Mouse (Mus musculus) heart, embryonic 15.5 days (tissue): Measurements from ENCODE around the gene Auts2. TPM values are rescaled to one million over a fixed set of nuclear protein-coding genes. Genes with fewer than 3 reads are reported as not detected.

Experiments
- ATAC-seq: fragments of 200-750 bp; cut with Nextera tagmentation; replicated peaks from 2 replicates; pipeline ENCODE4 v1.8.0; 2017; ENCODE audit warnings: low read depth, moderate TSS enrichment; ENCODE audit not compliant: insufficient number of reproducible peaks, insufficient read depth, low FRiP score
- H3K27ac ChIP-seq: fragments of 300-500 bp; sonication (generic); 2 replicates; pipeline ENCODE4 v1.5.1; 2015; ENCODE audit warnings: mild to moderate bottlenecking, inconsistent platforms
- H3K27me3 ChIP-seq: fragments of 300-500 bp; sonication (generic); 2 replicates; pipeline ENCODE4 v1.6.1; 2015; ENCODE audit warnings: inconsistent platforms
- H3K36me3 ChIP-seq: fragments of 300-500 bp; sonication (generic); 2 replicates; pipeline ENCODE4 v1.6.1; 2015; ENCODE audit warnings: mild to moderate bottlenecking, inconsistent platforms
- H3K4me1 ChIP-seq: fragments of 300-500 bp; sonication (generic); replicated peaks from 2 replicates; pipeline ENCODE4 v1.6.1; 2015; ENCODE audit warnings: inconsistent platforms
- H3K4me2 ChIP-seq: fragments of 300-500 bp; sonication (generic); 2 replicates; pipeline ENCODE4 v1.6.1; 2015; ENCODE audit warnings: inconsistent platforms, mild to moderate bottlenecking, moderate library complexity
- H3K4me3 ChIP-seq: fragments of 300-500 bp; sonication (generic); 2 replicates; pipeline ENCODE4 v1.5.1; 2015; ENCODE audit warnings: mild to moderate bottlenecking, inconsistent platforms
- H3K9ac ChIP-seq: fragments of 300-500 bp; sonication (generic); 2 replicates; pipeline ENCODE4 v1.6.1; 2015; ENCODE audit warnings: mild to moderate bottlenecking, inconsistent platforms
- H3K9me3 ChIP-seq: fragments of 300-500 bp; sonication (generic); replicated peaks from 2 replicates; pipeline ENCODE4 v1.6.1; 2016; ENCODE audit warnings: inconsistent platforms
- WGBS: fragments of 180-500 bp; shearing (Covaris S2); methylation state at CpG from one replicate; pipeline ENCODE4 v1.1.7; 2015; ENCODE audit warnings: mixed read lengths; 5-methylcytosine and 5-hydroxymethylcytosine counted together
- polyA plus RNA-seq: library from polyadenylated mRNA; unstranded; fragments of >200 nt; fragmentation: Nextera tagmentation; extraction: Ambion mirVana; gene quantifications from 2 replicates; pipeline ENCODE4 v1.2.1, GENCODE M21; 2015

Auts2 gene
- polyA plus RNA-seq, 1 experiment from 2014 or later = 12.9 TPM

GRCm38 (mm10) chr5:131971901-131972300 lies 571.2 kb downstream of the Auts2 start:
- Histone ChIP-seq H3K36me3 (no peaks in the 10 kb centered on the region), H3K27ac (no peak overlapping the region), H3K9me3 (no peaks in the 10 kb centered on the region), H3K4me2 (no peak overlapping the region), H3K9ac (no peak overlapping the region), H3K27me3 (no peaks in the 10 kb centered on the region), H3K4me1 (no peaks in the 10 kb centered on the region), H3K4me3 (no peak overlapping the region)
- 94% methylated on average over 2 of the region's 2 CpGs for WGBS
- no peak for ATAC-seq

- H3K9me3 ChIP-seq = no peaks in the 10 kb centered on the region
- WGBS = 93% methylated on average over 6 of the region's 6 CpGs
- ATAC-seq = no peak
- no peak overlapping the region for H3K27ac ChIP-seq
- H3K4me3 ChIP-seq = no peak overlapping the region
- no peaks in the 10 kb centered on the region for H3K27me3 ChIP-seq
- H3K4me2 ChIP-seq = no peak overlapping the region
- no peak overlapping the region for H3K9ac ChIP-seq
- no peaks in the 10 kb centered on the region for H3K36me3 ChIP-seq
- H3K4me1 ChIP-seq = no peaks in the 10 kb centered on the region
Measured at GRCm38 (mm10) chr5:131965499-131965898, 577.6 kb downstream of the Auts2 start.

GRCm38 (mm10) chr5:131963565-131963964 lies 579.6 kb downstream of the Auts2 start:
- Histone ChIP-seq H3K9ac (no peak overlapping the region), H3K4me3 (no peak overlapping the region), H3K27ac (no peak overlapping the region), H3K36me3 (no peaks in the 10 kb centered on the region), H3K27me3 (no peaks in the 10 kb centered on the region), H3K4me2 (no peak overlapping the region), H3K4me1 (no peaks in the 10 kb centered on the region), H3K9me3 (no peaks in the 10 kb centered on the region)
- no peak for ATAC-seq
- WGBS = 99% methylated on average over 4 of the region's 4 CpGs

GRCm38 (mm10) chr5:131961859-131962258 lies 581.3 kb downstream of the Auts2 start:
- ATAC-seq = no peak
- 54% methylated on average over 2 of the region's 2 CpGs for WGBS
- no peak overlapping the region for H3K4me2 ChIP-seq

GRCm38 (mm10) chr5:131960432-131960831 lies 582.7 kb downstream of the Auts2 start:
- Histone ChIP-seq H3K9ac (no peak overlapping the region), H3K27ac (no peak overlapping the region), H3K4me3 (no peak overlapping the region), H3K4me1 (no peaks in the 10 kb centered on the region; the same call in 1 of the 2 replicates), H3K36me3 (no peaks in the 10 kb centered on the region), H3K4me2 (no peak overlapping the region), H3K9me3 (no peaks in the 10 kb centered on the region), H3K27me3 (no peaks in the 10 kb centered on the region)
- no peak for ATAC-seq

More at GRCm38 (mm10) chr5:131961859-131962258, 581.3 kb downstream of the Auts2 start:
- Histone ChIP-seq H3K36me3 (no peaks in the 10 kb centered on the region), H3K9ac (no peak overlapping the region), H3K27me3 (no peaks in the 10 kb centered on the region), H3K4me3 (no peak overlapping the region), H3K4me1 (no peaks in the 10 kb centered on the region), H3K27ac (no peak overlapping the region), H3K9me3 (no peaks in the 10 kb centered on the region)

- Histone ChIP-seq H3K9me3 (no peaks in the 10 kb centered on the region), H3K4me1 (no peaks in the 10 kb centered on the region; the same call in 1 of the 2 replicates), H3K36me3 (no peaks in the 10 kb centered on the region), H3K27ac (no peak overlapping the region), H3K27me3 (no peaks in the 10 kb centered on the region), H3K4me2 (no peak overlapping the region), H3K9ac (no peak overlapping the region), H3K4me3 (no peak overlapping the region)
- ATAC-seq = no peak
- WGBS = 71% methylated on average over 3 of the region's 3 CpGs
Measured at GRCm38 (mm10) chr5:131956998-131957397, 586.1 kb downstream of the Auts2 start.

- ATAC-seq = no peak
- H3K4me3 ChIP-seq = no peak overlapping the region
- H3K9me3 ChIP-seq = no peaks in the 10 kb centered on the region
- WGBS = 31% methylated on average over 7 of the region's 7 CpGs
- H3K4me1 ChIP-seq = no peaks in the 10 kb centered on the region; the same call in 1 of the 2 replicates
- no peaks in the 10 kb centered on the region for H3K27me3 ChIP-seq
- H3K4me2 ChIP-seq = no peak overlapping the region
- no peak overlapping the region for H3K9ac ChIP-seq
- H3K27ac ChIP-seq = no peak overlapping the region
- no peaks in the 10 kb centered on the region for H3K36me3 ChIP-seq
Measured at GRCm38 (mm10) chr5:131956090-131956489, 587.1 kb downstream of the Auts2 start.

- no peak overlapping the region for H3K4me3 ChIP-seq
- ATAC-seq = no peak
- no peak overlapping the region for H3K9ac ChIP-seq
- WGBS = 87% methylated on average over 8 of the region's 8 CpGs
- no peak overlapping the region for H3K27ac ChIP-seq
- H3K27me3 ChIP-seq = no peaks in the 10 kb centered on the region
- no peak overlapping the region for H3K4me2 ChIP-seq
- no peaks in the 10 kb centered on the region for H3K9me3 ChIP-seq
- no peaks in the 10 kb centered on the region; the same call in 1 of the 2 replicates for H3K4me1 ChIP-seq
- H3K36me3 ChIP-seq = no peaks in the 10 kb centered on the region
Measured at GRCm38 (mm10) chr5:131955227-131956016, 587.7 kb downstream of the Auts2 start.

GRCm38 (mm10) chr5:131948571-131949151 lies 594.5 kb downstream of the Auts2 start:
- no peak overlapping the region for H3K4me2 ChIP-seq
- WGBS = 61% methylated on average over 7 of the region's 7 CpGs

GRCm38 (mm10) chr5:131946801-131947200 lies 596.3 kb downstream of the Auts2 start:
- no peak overlapping the region for H3K4me3 ChIP-seq
- H3K9me3 ChIP-seq = no peaks in the 10 kb centered on the region
- no peak for ATAC-seq
- H3K27ac ChIP-seq = no peak overlapping the region
- WGBS = 67% methylated on average over 5 of the region's 5 CpGs
- no peak overlapping the region for H3K9ac ChIP-seq
- no peaks in the 10 kb centered on the region for H3K4me1 ChIP-seq
- H3K36me3 ChIP-seq = no peaks in the 10 kb centered on the region
- no peaks in the 10 kb centered on the region for H3K27me3 ChIP-seq
- no peak overlapping the region for H3K4me2 ChIP-seq

More at GRCm38 (mm10) chr5:131948571-131949151, 594.5 kb downstream of the Auts2 start:
- no peak for ATAC-seq
- Histone ChIP-seq H3K27ac (no peak overlapping the region), H3K4me1 (no peaks in the 10 kb centered on the region), H3K27me3 (no peaks in the 10 kb centered on the region), H3K36me3 (no peaks in the 10 kb centered on the region), H3K9me3 (no peaks in the 10 kb centered on the region), H3K9ac (no peak overlapping the region), H3K4me3 (no peak overlapping the region)

GRCm38 (mm10) chr5:131944761-131945160 lies 598.4 kb downstream of the Auts2 start:
- H3K9me3 ChIP-seq = no peaks in the 10 kb centered on the region
- no peak overlapping the region for H3K4me3 ChIP-seq
- no peak overlapping the region for H3K9ac ChIP-seq
- no peaks in the 10 kb centered on the region for H3K4me1 ChIP-seq
- H3K27me3 ChIP-seq = no peaks in the 10 kb centered on the region
- ATAC-seq = no peak
- no peak overlapping the region for H3K27ac ChIP-seq
- WGBS = 75% methylated on average over 2 of the region's 2 CpGs
- H3K4me2 ChIP-seq = no peak overlapping the region
- H3K36me3 ChIP-seq = no peaks in the 10 kb centered on the region

GRCm38 (mm10) chr5:131928696-131929095 lies 614.4 kb downstream of the Auts2 start:
- H3K27me3 ChIP-seq = no peaks in the 10 kb centered on the region
- no peak overlapping the region for H3K4me2 ChIP-seq
- no peak for ATAC-seq
- WGBS = 57% methylated on average over 7 of the region's 7 CpGs
- no peak overlapping the region for H3K9ac ChIP-seq
- H3K9me3 ChIP-seq = no peaks in the 10 kb centered on the region
- no peaks in the 10 kb centered on the region for H3K36me3 ChIP-seq
- H3K27ac ChIP-seq = no peak overlapping the region
- peaks cover 14% of the 10 kb centered on the region; the same call in 1 of the 2 replicates for H3K4me1 ChIP-seq
- no peak overlapping the region for H3K4me3 ChIP-seq
